Mouse (Mus musculus): ENCODE results near the gene Plekhg5.

Plekhg5 gene

GRCm38 (mm10) chr4:152070494-152071396, 1.6 kb upstream of the Plekhg5 start:
- DNase-seq, result no peak

GRCm38 (mm10) chr4:152072655-152073054, 357 bp downstream of the Plekhg5 start:
- DNase-seq, result no peak

GRCm38 (mm10) chr4:152073715-152074114, 1.4 kb downstream of the Plekhg5 start:
- no peak for DNase-seq

GRCm38 (mm10) chr4:152074548-152074947, 2.2 kb downstream of the Plekhg5 start:
- no peak for DNase-seq

- no peak for DNase-seq
Measured at GRCm38 (mm10) chr4:152077191-152077590, 4.9 kb downstream of the Plekhg5 start.

- no peak for DNase-seq
Measured at GRCm38 (mm10) chr4:152078105-152078530, 5.8 kb downstream of the Plekhg5 start.

- no peak for DNase-seq
Measured at GRCm38 (mm10) chr4:152079261-152079660, 7.0 kb downstream of the Plekhg5 start.

- DNase-seq, result no peak
Measured at GRCm38 (mm10) chr4:152079931-152080330, 7.6 kb downstream of the Plekhg5 start.

GRCm38 (mm10) chr4:152083611-152084220, 11.4 kb downstream of the Plekhg5 start:
- DNase-seq, result no peak

- no peak for DNase-seq
Measured at GRCm38 (mm10) chr4:152084616-152085015, 12.3 kb downstream of the Plekhg5 start.

- no peak for DNase-seq
Measured at GRCm38 (mm10) chr4:152086505-152087210, 14.4 kb downstream of the Plekhg5 start.

GRCm38 (mm10) chr4:152087211-152088081, 15.1 kb downstream of the Plekhg5 start:
- no peak for DNase-seq

GRCm38 (mm10) chr4:152088133-152088532, 15.8 kb downstream of the Plekhg5 start:
- no peak for DNase-seq

- DNase-seq, result no peak
Measured at GRCm38 (mm10) chr4:152088556-152089120, 16.3 kb downstream of the Plekhg5 start.

- DNase-seq, result no peak
Measured at GRCm38 (mm10) chr4:152090191-152090590, 17.9 kb downstream of the Plekhg5 start.

GRCm38 (mm10) chr4:152092751-152093293, 20.5 kb downstream of the Plekhg5 start:
- DNase-seq, result no peak

GRCm38 (mm10) chr4:152094233-152094632, 21.9 kb downstream of the Plekhg5 start:
- DNase-seq, result no peak

GRCm38 (mm10) chr4:152095937-152096910, 23.9 kb downstream of the Plekhg5 start:
- DNase-seq, result peak; percentile 42

- no peak for DNase-seq
Measured at GRCm38 (mm10) chr4:152096927-152097326, 24.6 kb downstream of the Plekhg5 start.

Data from cerebellum, adult 9-11 months (tissue).